Mouse (Mus musculus) CH12.LX (cell line): ENCODE data around the gene Capn1.

ENCODE experiments used
- BHLHE40 ChIP-seq: IDR thresholded peaks from 2 replicates; pipeline ENCODE4 v1.6.1; 2011; ENCODE audit warnings: mild to moderate bottlenecking, low read depth, low read length, improper control_type of control experiment
- CTCF ChIP-seq, 2 experiments: IDR thresholded peaks in 1 of 2; conservative IDR thresholded peaks in 1 of 2; 2 replicates each; pipeline ENCODE4 v1.5.1; 2011 to 2012; ENCODE audit warnings: low read depth in 2 of 2, low read length in 2 of 2, improper control_type of control experiment in 1 of 2, inconsistent platforms in 1 of 2, mild to moderate bottlenecking in 1 of 2, moderate library complexity in 1 of 2
- POLR2A ChIP-seq: IDR thresholded peaks from 2 replicates; pipeline ENCODE4 v1.6.1; 2011; ENCODE audit warnings: low read depth, mild to moderate bottlenecking, improper control_type of control experiment, low read length
- TBP ChIP-seq: conservative IDR thresholded peaks from 2 replicates; pipeline ENCODE4 v1.6.1; 2011; ENCODE audit warnings: low read depth, low read length, improper control_type of control experiment
- ZMIZ1 ChIP-seq: IDR thresholded peaks from 2 replicates; pipeline ENCODE4 v1.6.1; 2012; ENCODE audit warnings: low read depth, mild to moderate bottlenecking, inconsistent platforms, low read length, improper control_type of control experiment

DNA sequence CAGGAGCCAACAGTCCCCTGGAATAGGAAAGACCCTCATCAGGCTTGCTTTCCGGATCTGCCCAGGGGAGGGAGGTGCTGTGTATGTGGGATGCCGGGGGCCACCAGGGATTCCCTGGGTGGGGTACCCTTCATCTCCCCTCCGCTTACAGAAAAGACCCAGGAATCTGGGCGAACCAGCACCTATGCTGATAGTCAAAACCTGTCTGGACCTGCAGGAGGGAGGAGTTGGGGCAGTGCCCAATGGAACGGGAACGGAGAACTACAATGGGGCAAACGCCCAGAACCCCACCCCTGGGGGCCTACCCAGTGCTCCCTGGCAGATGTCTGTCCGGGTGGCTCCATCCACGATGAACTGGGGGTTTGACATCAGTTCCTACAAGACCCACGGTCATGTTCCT lies 2.0 kb downstream of the Capn1 start:
- TF ChIP-seq TBP (no peak), ZMIZ1 (no peak), POLR2A (no peak), CTCF (conservative IDR thresholded peaks at IDR 0.05 in 1 of 2, IDR thresholded peaks at IDR 0.05 in 1 of 2; ENCODE audit: low read depth in 2 of 2, low read length in 2 of 2) (no peak), BHLHE40 (no peak)
